Mouse (Mus musculus): ENCODE results near the gene Rsrc1. TPM values are rescaled to one million over a fixed set of nuclear protein-coding genes. Genes with fewer than 3 reads are reported as not detected.

Rsrc1 gene
- total RNA-seq, 2 experiments from 2014 or later: 36.6 to 40.4 TPM

DNA sequence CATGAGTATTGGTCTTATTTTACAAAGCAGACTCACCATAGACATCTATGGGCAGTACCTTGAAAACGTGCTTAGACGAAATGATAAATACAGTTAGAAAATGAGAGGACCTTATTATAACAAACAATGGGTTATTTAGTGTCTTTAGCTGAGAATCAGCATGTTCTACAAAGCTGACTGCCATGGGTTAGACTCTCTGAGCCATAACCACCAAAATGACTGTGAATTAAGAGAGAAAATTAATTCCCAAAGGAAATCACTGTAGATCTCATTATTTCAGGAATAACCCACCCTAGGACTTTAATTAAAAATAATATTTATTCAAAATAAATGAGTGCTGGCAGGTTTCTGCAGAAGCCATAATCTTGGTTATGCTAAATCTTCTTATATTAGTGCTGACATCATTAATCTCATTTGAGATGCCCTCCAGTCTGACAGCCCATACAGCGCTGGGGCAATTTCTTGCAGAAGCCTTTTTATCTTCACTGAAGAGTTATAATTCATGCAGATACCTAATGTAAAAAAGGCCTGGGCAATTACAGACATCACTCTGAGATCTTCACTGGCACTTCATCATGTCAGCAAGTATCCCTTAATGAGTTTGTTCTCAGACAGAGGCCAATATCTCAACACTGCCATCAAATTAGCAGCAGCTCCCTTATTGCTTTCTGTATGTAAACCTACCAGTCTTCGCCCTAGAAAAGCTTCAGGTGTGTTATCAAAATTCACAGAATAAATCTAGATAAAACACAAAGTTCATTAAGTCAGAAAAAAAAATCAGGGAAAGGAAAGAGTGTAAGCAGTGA is 385.1 kb downstream of the Rsrc1 start:
- no peak for ATAC-seq (replicated peaks; ENCODE audit: poor library complexity)

- ATAC-seq (replicated peaks; ENCODE audit: poor library complexity): no peak
These were observed 386.3 kb downstream of the Rsrc1 start for GRCm38 (mm10) chr3:67367481-67367880.

GRCm38 (mm10) chr3:67369407-67370079 is 388.4 kb downstream of the Rsrc1 start:
- no peak for ATAC-seq (replicated peaks; ENCODE audit: poor library complexity)

GRCm38 (mm10) chr3:67372194-67372593 is 391.0 kb downstream of the Rsrc1 start:
- ATAC-seq (replicated peaks; ENCODE audit: poor library complexity): no peak

DNA sequence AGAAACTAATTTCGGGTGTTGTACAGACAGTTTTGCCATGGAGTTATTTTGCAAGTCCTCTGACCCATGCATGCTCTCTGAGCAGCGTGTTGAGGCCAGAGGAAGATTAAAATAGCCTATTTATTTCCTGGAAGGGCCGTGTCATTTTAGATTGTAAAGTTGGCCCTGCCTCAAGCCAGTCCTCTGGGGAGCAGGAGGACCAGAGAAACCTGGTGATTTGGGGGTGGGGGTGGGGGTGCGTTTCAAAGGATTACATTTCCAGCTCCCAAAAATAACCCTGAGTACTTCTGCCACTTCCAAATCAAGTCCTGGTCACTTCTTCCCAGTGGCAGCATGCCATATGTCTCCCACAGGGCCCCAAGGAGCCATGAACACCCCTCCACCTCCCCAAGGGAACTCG is 391.6 kb downstream of the Rsrc1 start:
- no peak for ATAC-seq (replicated peaks; ENCODE audit: poor library complexity)

GRCm38 (mm10) chr3:67373872-67374271 is 392.7 kb downstream of the Rsrc1 start, which contains the start of gene Mlf1:
TSS of gene Mlf1 (plus strand) at chr3:67374097.
- ATAC-seq (replicated peaks; ENCODE audit: poor library complexity): peak; percentile 100

DNA sequence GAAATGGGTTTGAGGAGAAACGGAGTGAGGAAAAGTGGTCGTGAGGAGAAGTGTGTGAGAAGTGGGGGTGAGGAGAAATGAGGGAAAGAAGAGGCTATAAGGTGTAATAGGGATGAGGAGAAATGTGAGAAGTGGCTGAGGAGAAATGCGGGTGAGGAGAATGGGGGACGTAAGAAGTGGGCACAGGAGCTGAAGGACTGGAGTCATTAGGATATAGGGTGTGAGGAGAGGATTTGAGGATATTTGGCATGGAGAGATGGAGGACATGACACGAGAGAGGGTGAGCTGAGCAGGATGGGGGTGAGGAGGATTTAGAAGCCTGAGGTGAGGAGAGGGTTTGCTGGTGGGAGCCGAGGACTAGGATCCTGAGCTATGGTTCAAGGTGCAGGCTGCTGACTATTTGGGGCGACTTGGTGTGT is 393.2 kb downstream of the Rsrc1 start:
- ATAC-seq (replicated peaks; ENCODE audit: poor library complexity): no peak

- no peak for ATAC-seq (replicated peaks; ENCODE audit: poor library complexity)
These were observed 393.9 kb downstream of the Rsrc1 start, which contains the start of gene Gm17402 for GRCm38 (mm10) chr3:67375063-67375462. TSS of gene Gm17402 (minus strand) at chr3:67375163.

GRCm38 (mm10) chr3:67378215-67378614 is 397.0 kb downstream of the Rsrc1 start:
- ATAC-seq (replicated peaks; ENCODE audit: poor library complexity): no peak

Other genes with a start within 250 kb of the Rsrc1 start
- not detected in 2 replicates for gene Shox2, start 381 bp downstream of the Rsrc1 start, total RNA-seq (2015)
- gene Shox2, start 381 bp downstream of the Rsrc1 start, total RNA-seq (2017): not detected in 2 replicates

Measured in megakaryocyte progenitor cell, adult 5-6 weeks (primary cell).